In the genomic region with DNA sequence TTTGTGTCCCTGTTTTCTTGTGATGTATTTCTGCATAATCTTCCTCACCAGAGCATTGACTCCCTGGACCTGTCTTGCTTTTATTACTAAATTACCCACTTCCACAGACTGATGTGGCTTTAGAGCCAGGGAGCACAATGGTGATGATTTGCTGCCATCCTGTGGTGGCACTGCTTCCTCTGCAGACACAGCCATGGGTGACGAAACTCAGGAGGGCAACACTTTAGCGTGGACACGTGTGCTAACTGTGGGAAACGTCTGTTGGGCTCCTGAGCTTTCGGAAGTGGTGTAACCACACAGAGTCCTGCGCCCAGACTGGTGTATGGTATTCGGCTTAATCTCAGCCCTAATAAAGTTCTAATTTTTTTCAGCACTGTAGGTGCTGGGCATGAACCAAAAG, we compare ENCODE assay signal across 9 mouse cellular contexts.
DNase-seq lines count a peak whose midpoint lies in the region; ATAC-seq and TF ChIP-seq lines count a peak whose summit lies in the region.
"Had no signal": no experiment of that assay in that cellular context is flagged by ENCODE, and none has a peak within 500 bp of the region (broad histone marks: within the 10 kb centered on the region; RNA-seq: fewer than 3 reads in every experiment).

No protein-coding gene starts in this region.

- TF ChIP-seq EP300 in stomach, postnatal 0 days (optimal IDR thresholded peaks at IDR 0.05), result no peak

- 45% methylated on average over 7 of the region's 7 CpGs for WGBS in stomach, postnatal 0 days

- no peak overlapping the region for H3K4me2 ChIP-seq in stomach, postnatal 0 days (replicated peaks; ENCODE audit: low read depth)
- H3K4me2 ChIP-seq: midbrain, embryonic 12.5 days had no signal

- no peaks in the 10 kb centered on the region for H3K27me3 ChIP-seq in stomach, postnatal 0 days (ENCODE audit: control insufficient read depth, insufficient read depth, low read length)

- H3K4me1 ChIP-seq in stomach, postnatal 0 days (replicated peaks; ENCODE audit: control insufficient read depth, insufficient read depth), result no peaks in the 10 kb centered on the region

- H3K27ac ChIP-seq in stomach, postnatal 0 days (replicated peaks), result no peak overlapping the region
- H3K27ac ChIP-seq: midbrain, embryonic 12.5 days had no signal

- H3K9me3 ChIP-seq in stomach, postnatal 0 days (ENCODE audit: control insufficient read depth, low read length), result no peaks in the 10 kb centered on the region
- H3K9me3 ChIP-seq: midbrain, embryonic 12.5 days had no signal

- ATAC-seq in common myeloid progenitor, adult 5-6 weeks (replicated peaks; ENCODE audit: low read depth, poor library complexity, severe bottlenecking), result peak; percentile 83
- ATAC-seq in stomach, postnatal 0 days (ENCODE audit: low FRiP score, low TSS enrichment), result peak; percentile 50; the same call in 1 of the 2 replicates

- H3K4me3 ChIP-seq in stomach, postnatal 0 days (ENCODE audit: low read depth, low read length), result no peak overlapping the region
- H3K4me3 ChIP-seq: midbrain, embryonic 12.5 days had no signal

- H3K9ac ChIP-seq in stomach, postnatal 0 days (ENCODE audit: low read length), result no peak overlapping the region
- H3K9ac ChIP-seq: midbrain, embryonic 12.5 days had no signal

- H3K36me3 ChIP-seq in stomach, postnatal 0 days (ENCODE audit: control insufficient read depth, insufficient read depth, low read length), result no peaks in the 10 kb centered on the region
- H3K36me3 ChIP-seq: midbrain, embryonic 12.5 days had no signal

- peak; percentile 81 for TF ChIP-seq CTCF in stomach, postnatal 0 days (IDR thresholded peaks at IDR 0.05; ENCODE audit: low read depth)

- peak; percentile 69 for DNase-seq in adrenal gland, postnatal 14 days
- DNase-seq in adrenal gland, adult 8-10 months, result no peak
- peak; percentile 22 to 40 for DNase-seq in left cerebral cortex, adult 18-20 months (ENCODE audit: low spot score in 2 of 2)
- no peak for DNase-seq in left cerebral cortex, adult 8-10 months (ENCODE audit: low spot score in 2 of 2)
- DNase-seq in kidney, postnatal 10 days, result peak; percentile 58
- peak; percentile 34 for DNase-seq in mesoderm, embryonic 11.5 days (ENCODE audit: low read depth, low spot score)
- peak; percentile 63 for DNase-seq in stomach, postnatal 0 days (ENCODE audit: low spot score)

Comparison
In these comparisons a context has a peak if more than half of its experiments do, and no peak if none do; other contexts are left out.
1. DNase-seq: peak in adrenal gland, postnatal 14 days (single experiment), left cerebral cortex, adult 18-20 months (2 of 2), kidney, postnatal 10 days (single experiment), mesoderm, embryonic 11.5 days (single experiment) and stomach, postnatal 0 days (single experiment); none in adrenal gland, adult 8-10 months (single experiment) and left cerebral cortex, adult 8-10 months (0 of 2).